Mouse (Mus musculus): ENCODE measurements around the gene Mef2b. TPM values are rescaled to one million over a fixed set of nuclear protein-coding genes. Genes with fewer than 3 reads are reported as not detected.

Gene Mef2b
- polyA plus RNA-seq (2014; fragmentation: Illumina TruSeq; extraction: RNeasy Lipid Tissue Mini Kit (QIAGEN cat#74804); ENCODE audit: low read depth, low replicate concordance), result not detected

DNA sequence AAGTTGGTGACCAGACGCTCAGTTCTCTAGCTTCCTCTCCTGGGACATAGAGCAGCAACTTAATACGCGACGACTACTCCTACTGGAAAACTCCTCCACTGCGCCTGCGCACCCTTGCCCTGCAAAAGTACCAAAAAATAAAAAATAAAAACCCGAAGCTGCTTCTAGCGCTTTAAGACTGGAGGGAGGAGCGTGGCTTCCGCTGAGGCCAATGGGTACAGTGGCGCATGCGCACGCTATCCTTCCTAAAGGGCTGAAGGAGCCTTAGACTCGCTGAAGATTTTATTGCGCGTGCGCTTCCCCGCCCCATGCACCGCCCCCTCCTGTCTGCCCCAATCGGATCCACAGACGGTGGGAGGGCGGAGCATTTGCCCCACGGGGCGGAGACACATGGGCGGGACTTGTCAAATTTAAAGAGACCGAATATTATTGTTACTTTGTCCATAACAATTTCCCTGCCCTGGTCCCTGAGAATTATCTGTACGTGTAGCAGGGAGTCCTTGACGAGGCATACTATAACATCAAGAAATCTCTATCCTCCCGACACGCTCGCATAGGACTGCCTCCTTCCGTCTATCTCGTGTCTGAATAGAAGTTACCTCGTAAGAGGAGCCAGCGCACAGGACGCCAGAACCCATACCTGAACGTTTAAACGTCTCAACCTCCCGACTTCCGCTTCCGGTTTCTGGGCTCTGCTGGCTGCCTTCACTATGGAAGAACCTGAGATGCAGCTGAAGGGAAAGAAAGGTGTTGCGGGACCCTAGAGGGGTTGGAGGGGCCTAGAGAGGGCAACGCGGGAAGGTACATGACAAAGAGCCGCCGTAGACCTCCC, at the start of gene Mef2b, which contains the start of the genes Rfxank and Borcs8:
Mef2b (plus strand) TSS at position 686 of the 832 bp plus-strand sequence.
Rfxank (minus strand) TSS at position 129 of the 832 bp plus-strand sequence.
Borcs8 (plus strand) TSS at position 474 of the 832 bp plus-strand sequence.

DNA sequence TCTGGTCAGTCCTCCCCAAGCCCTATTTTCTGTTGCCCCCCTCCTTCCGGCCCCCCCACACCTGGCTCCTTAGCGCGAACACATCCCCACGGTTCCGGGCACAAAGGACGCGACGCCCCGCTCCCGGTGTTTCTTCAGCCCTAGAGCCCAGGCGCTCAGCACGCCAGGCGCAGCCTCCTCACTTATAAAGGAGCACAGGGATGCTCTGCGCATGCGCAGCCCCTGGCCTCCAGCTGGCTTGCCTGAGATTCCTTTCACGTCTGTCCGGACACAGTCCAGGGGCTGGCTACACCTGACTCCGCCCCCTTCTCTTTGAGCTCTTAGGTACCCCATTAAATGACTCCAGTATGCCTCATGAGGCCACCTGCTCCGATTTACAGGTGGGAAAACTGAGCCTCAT, 18.8 kb upstream of the Mef2b start, which contains the start of gene Ncan:
Ncan (minus strand) TSS at position 207 of the 400 bp plus-strand sequence.

GRCm38 (mm10) chr8:70131166-70131883, 8.2 kb upstream of the Mef2b start, which contains the start of gene Nr2c2ap:
Nr2c2ap (plus strand) TSS chr8:70131333.

GRCm38 (mm10) chr8:70172043-70172681, 32.7 kb downstream of the Mef2b start, which contains the start of gene Tmem161a:
Tmem161a (plus strand) TSS chr8:70172356.

DNA sequence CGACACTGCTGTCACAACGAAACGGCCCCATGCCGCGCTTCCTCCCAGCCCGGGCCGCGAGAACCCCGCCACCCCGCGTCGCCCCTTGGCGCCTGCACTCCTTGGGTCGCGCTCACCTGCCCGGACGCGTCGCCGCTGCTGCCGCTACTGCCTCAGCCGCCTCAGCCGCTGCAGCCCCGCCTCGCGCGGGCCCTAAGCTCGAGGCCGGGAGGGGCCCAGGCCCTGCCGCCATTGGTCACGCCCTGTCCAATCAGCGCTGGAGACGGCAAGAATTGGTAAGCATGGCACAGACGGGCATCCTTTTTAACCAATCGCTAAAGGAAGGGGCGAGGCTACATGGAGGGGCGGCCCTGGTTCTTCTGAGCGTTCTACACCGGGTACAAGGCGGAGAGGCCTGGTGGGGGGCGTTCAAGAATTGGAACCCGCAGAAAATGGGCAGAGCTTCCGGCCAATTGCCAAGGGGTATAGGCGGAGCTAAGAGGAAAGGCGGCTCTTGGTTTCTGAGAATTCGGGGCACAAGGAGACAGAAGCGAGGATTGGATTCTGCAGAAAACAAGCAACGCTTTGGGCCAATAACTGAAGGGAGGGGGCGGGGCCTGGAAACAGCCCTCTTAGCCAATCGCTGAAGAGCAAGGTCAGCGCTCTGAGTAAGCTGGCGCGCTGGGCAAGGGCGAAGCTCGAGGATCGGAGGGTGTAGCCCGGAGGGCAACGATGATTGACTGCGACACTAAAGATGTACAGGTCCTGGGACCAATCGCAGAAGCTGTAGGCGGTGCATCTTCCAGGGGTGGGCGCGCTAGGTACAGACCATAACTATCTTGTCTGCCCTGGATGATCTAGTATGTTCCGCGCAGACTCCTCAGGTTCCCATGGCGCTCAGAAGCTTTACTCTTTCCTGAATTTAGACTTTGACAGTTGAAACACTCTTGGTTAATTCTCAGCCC, 72.9 kb downstream of the Mef2b start, which contains the start of gene Slc25a42:
Slc25a42 (minus strand) TSS at position 194 of the 944 bp plus-strand sequence.

Other genes with a start within 250 kb of the Mef2b start
- gene Tssk6, start 237.5 kb upstream of the Mef2b start, polyA plus RNA-seq (2014; fragmentation: Illumina TruSeq; extraction: RNeasy Lipid Tissue Mini Kit (QIAGEN cat#74804); ENCODE audit: low read depth, low replicate concordance), result not detected
- not detected for gene Ndufa13, start 237.2 kb upstream of the Mef2b start, polyA plus RNA-seq (2014; fragmentation: Illumina TruSeq; extraction: RNeasy Lipid Tissue Mini Kit (QIAGEN cat#74804); ENCODE audit: low read depth, low replicate concordance)
- gene Yjefn3, start 237.0 kb upstream of the Mef2b start, polyA plus RNA-seq (2014; fragmentation: Illumina TruSeq; extraction: RNeasy Lipid Tissue Mini Kit (QIAGEN cat#74804); ENCODE audit: low read depth, low replicate concordance), result not detected
- 12.7 TPM for gene Gatad2a, start 143.3 kb upstream of the Mef2b start, polyA plus RNA-seq (2014; fragmentation: Illumina TruSeq; extraction: RNeasy Lipid Tissue Mini Kit (QIAGEN cat#74804); ENCODE audit: low read depth, low replicate concordance)
- 10.1 TPM for gene Mau2, start 97.0 kb upstream of the Mef2b start, polyA plus RNA-seq (2014; fragmentation: Illumina TruSeq; extraction: RNeasy Lipid Tissue Mini Kit (QIAGEN cat#74804); ENCODE audit: low read depth, low replicate concordance)
- 6.7 TPM for gene Sugp1, start 96.9 kb upstream of the Mef2b start, polyA plus RNA-seq (2014; fragmentation: Illumina TruSeq; extraction: RNeasy Lipid Tissue Mini Kit (QIAGEN cat#74804); ENCODE audit: low read depth, low replicate concordance)
- not detected for gene Tm6sf2, start 66.8 kb upstream of the Mef2b start, polyA plus RNA-seq (2014; fragmentation: Illumina TruSeq; extraction: RNeasy Lipid Tissue Mini Kit (QIAGEN cat#74804); ENCODE audit: low read depth, low replicate concordance)
- not detected for gene Hapln4, start 56.3 kb upstream of the Mef2b start, polyA plus RNA-seq (2014; fragmentation: Illumina TruSeq; extraction: RNeasy Lipid Tissue Mini Kit (QIAGEN cat#74804); ENCODE audit: low read depth, low replicate concordance)
- gene Ncan, start 18.8 kb upstream of the Mef2b start, polyA plus RNA-seq (2014; fragmentation: Illumina TruSeq; extraction: RNeasy Lipid Tissue Mini Kit (QIAGEN cat#74804); ENCODE audit: low read depth, low replicate concordance), result not detected
- 1.6 TPM for gene Nr2c2ap, start 8.4 kb upstream of the Mef2b start, polyA plus RNA-seq (2014; fragmentation: Illumina TruSeq; extraction: RNeasy Lipid Tissue Mini Kit (QIAGEN cat#74804); ENCODE audit: low read depth, low replicate concordance)
- gene Rfxank, start 557 bp upstream of the Mef2b start, polyA plus RNA-seq (2014; fragmentation: Illumina TruSeq; extraction: RNeasy Lipid Tissue Mini Kit (QIAGEN cat#74804); ENCODE audit: low read depth, low replicate concordance), result 0.52 TPM
- gene Borcs8, start 212 bp upstream of the Mef2b start, polyA plus RNA-seq (2014; fragmentation: Illumina TruSeq; extraction: RNeasy Lipid Tissue Mini Kit (QIAGEN cat#74804); ENCODE audit: low read depth, low replicate concordance), result 11.1 TPM
- 7.5 TPM for gene Tmem161a, start 32.6 kb downstream of the Mef2b start, polyA plus RNA-seq (2014; fragmentation: Illumina TruSeq; extraction: RNeasy Lipid Tissue Mini Kit (QIAGEN cat#74804); ENCODE audit: low read depth, low replicate concordance)
- 3.5 TPM for gene Slc25a42, start 72.6 kb downstream of the Mef2b start, polyA plus RNA-seq (2014; fragmentation: Illumina TruSeq; extraction: RNeasy Lipid Tissue Mini Kit (QIAGEN cat#74804); ENCODE audit: low read depth, low replicate concordance)
- 5.9 TPM for gene Sugp2, start 94.5 kb downstream of the Mef2b start, polyA plus RNA-seq (2014; fragmentation: Illumina TruSeq; extraction: RNeasy Lipid Tissue Mini Kit (QIAGEN cat#74804); ENCODE audit: low read depth, low replicate concordance)
- gene Armc6, start 94.8 kb downstream of the Mef2b start, polyA plus RNA-seq (2014; fragmentation: Illumina TruSeq; extraction: RNeasy Lipid Tissue Mini Kit (QIAGEN cat#74804); ENCODE audit: low read depth, low replicate concordance), result 0.29 TPM
- gene Homer3, start 143.1 kb downstream of the Mef2b start, polyA plus RNA-seq (2014; fragmentation: Illumina TruSeq; extraction: RNeasy Lipid Tissue Mini Kit (QIAGEN cat#74804); ENCODE audit: low read depth, low replicate concordance), result not detected
- 4.1 TPM for gene Ddx49, start 162.8 kb downstream of the Mef2b start, polyA plus RNA-seq (2014; fragmentation: Illumina TruSeq; extraction: RNeasy Lipid Tissue Mini Kit (QIAGEN cat#74804); ENCODE audit: low read depth, low replicate concordance)
- 0.82 TPM for gene Cope, start 162.8 kb downstream of the Mef2b start, polyA plus RNA-seq (2014; fragmentation: Illumina TruSeq; extraction: RNeasy Lipid Tissue Mini Kit (QIAGEN cat#74804); ENCODE audit: low read depth, low replicate concordance)
- not detected for gene Cers1, start 176.1 kb downstream of the Mef2b start, polyA plus RNA-seq (2014; fragmentation: Illumina TruSeq; extraction: RNeasy Lipid Tissue Mini Kit (QIAGEN cat#74804); ENCODE audit: low read depth, low replicate concordance)
- not detected for gene Gdf1, start 190.1 kb downstream of the Mef2b start, polyA plus RNA-seq (2014; fragmentation: Illumina TruSeq; extraction: RNeasy Lipid Tissue Mini Kit (QIAGEN cat#74804); ENCODE audit: low read depth, low replicate concordance)
- gene Upf1, start 213.6 kb downstream of the Mef2b start, polyA plus RNA-seq (2014; fragmentation: Illumina TruSeq; extraction: RNeasy Lipid Tissue Mini Kit (QIAGEN cat#74804); ENCODE audit: low read depth, low replicate concordance), result 4.0 TPM
- not detected for gene Comp, start 233.8 kb downstream of the Mef2b start, polyA plus RNA-seq (2014; fragmentation: Illumina TruSeq; extraction: RNeasy Lipid Tissue Mini Kit (QIAGEN cat#74804); ENCODE audit: low read depth, low replicate concordance)

All from adrenal gland, adult 10 weeks (tissue).